Mouse (Mus musculus): ENCODE results near the gene Zfp296. TPM values are rescaled to one million over a fixed set of nuclear protein-coding genes. Genes with fewer than 3 reads are reported as not detected.

The Zfp296 gene
- total and polyA plus RNA-seq, 2 experiments from 2014 or later = 0.16 to 1.2 TPM

- H3K4me2 ChIP-seq (ENCODE audit: low read depth) = no peak overlapping the region
- H3K4me3 ChIP-seq (ENCODE audit: low read depth, low read length) = no peak overlapping the region
- ATAC-seq = peak; percentile 88
- H3K4me1 ChIP-seq (ENCODE audit: insufficient read depth) = 0 out of 2 replicates have a peak, but pooled peaks cover 3% of the 10 kb centered on the region
- peak; percentile 59 for DNase-seq
- no peaks in the 10 kb centered on the region for H3K27me3 ChIP-seq (ENCODE audit: insufficient read depth, low read length)
- no peak overlapping the region for H3K9ac ChIP-seq
- WGBS = 41% methylated on average over 8 of the region's 8 CpGs
- H3K36me3 ChIP-seq (ENCODE audit: insufficient read depth) = no peaks in the 10 kb centered on the region
- H3K27ac ChIP-seq (ENCODE audit: low read depth, low read length) = peak overlapping the region; percentile 50; the same call in 1 of the 2 replicates
- no peak for TF ChIP-seq CTCF (IDR thresholded peaks at IDR 0.05; ENCODE audit: low read depth)
- H3K9me3 ChIP-seq (ENCODE audit: low read length) = no peaks in the 10 kb centered on the region
Observed at GRCm38 (mm10) chr7:19542155-19542691, 34.9 kb upstream of the Zfp296 start.

DNA sequence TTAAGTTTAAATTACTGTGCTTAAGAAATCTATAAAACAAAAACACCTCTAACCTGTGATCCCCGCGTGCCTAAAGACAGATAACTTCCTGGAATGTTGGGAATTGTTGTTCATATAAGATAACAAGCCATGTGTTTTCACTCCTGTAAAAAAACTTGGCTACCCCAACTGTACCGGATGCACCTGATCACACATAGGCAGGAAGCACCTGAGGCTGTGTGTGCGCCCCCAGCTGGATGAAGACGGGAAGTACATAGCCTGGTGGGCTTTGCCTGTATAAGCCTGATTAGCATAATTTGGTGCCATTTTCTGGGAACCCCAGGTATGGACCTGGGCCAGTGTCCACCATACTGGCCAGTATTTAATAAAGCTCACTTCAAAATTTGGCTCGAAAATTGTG is 33.5 kb upstream of the Zfp296 start:
- Histone ChIP-seq H3K9ac (no peak overlapping the region), H3K4me1 (ENCODE audit: insufficient read depth) (0 out of 2 replicates have a peak, but pooled peaks cover 3% of the 10 kb centered on the region), H3K36me3 (ENCODE audit: insufficient read depth) (no peaks in the 10 kb centered on the region), H3K4me2 (ENCODE audit: low read depth) (no peak overlapping the region), H3K27me3 (ENCODE audit: insufficient read depth, low read length) (no peaks in the 10 kb centered on the region), H3K27ac (ENCODE audit: low read depth, low read length) (no peak overlapping the region), H3K4me3 (ENCODE audit: low read depth, low read length) (no peak overlapping the region), H3K9me3 (ENCODE audit: low read length) (no peaks in the 10 kb centered on the region)
- ATAC-seq (no peak), DNase-seq (peak; percentile 11)
- TF ChIP-seq CTCF (IDR thresholded peaks at IDR 0.05; ENCODE audit: low read depth) = peak; percentile 60
- WGBS = 56% methylated on average over 6 of the region's 6 CpGs

GRCm38 (mm10) chr7:19546007-19546406 is 31.1 kb upstream of the Zfp296 start:
- no peak overlapping the region for H3K4me3 ChIP-seq (ENCODE audit: low read depth, low read length)
- no peak overlapping the region for H3K27ac ChIP-seq (ENCODE audit: low read depth, low read length)
- no peak for ATAC-seq
- no peak for DNase-seq
- no peaks in the 10 kb centered on the region for H3K36me3 ChIP-seq (ENCODE audit: insufficient read depth)
- 49% methylated on average over 3 of the region's 3 CpGs for WGBS
- 0 out of 2 replicates have a peak, but pooled peaks cover 3% of the 10 kb centered on the region for H3K4me1 ChIP-seq (ENCODE audit: insufficient read depth)
- no peak overlapping the region for H3K9ac ChIP-seq
- H3K27me3 ChIP-seq (ENCODE audit: insufficient read depth, low read length) = no peaks in the 10 kb centered on the region
- H3K4me2 ChIP-seq (ENCODE audit: low read depth) = no peak overlapping the region
- no peaks in the 10 kb centered on the region for H3K9me3 ChIP-seq (ENCODE audit: low read length)
- TF ChIP-seq CTCF (IDR thresholded peaks at IDR 0.05; ENCODE audit: low read depth) = no peak

GRCm38 (mm10) chr7:19547344-19547969 is 29.6 kb upstream of the Zfp296 start:
- no peak for TF ChIP-seq CTCF (IDR thresholded peaks at IDR 0.05; ENCODE audit: low read depth)
- WGBS = 68% methylated on average over 2 of the region's 2 CpGs
- Histone ChIP-seq H3K36me3 (ENCODE audit: insufficient read depth) (no peaks in the 10 kb centered on the region), H3K9ac (no peak overlapping the region), H3K9me3 (ENCODE audit: low read length) (no peaks in the 10 kb centered on the region), H3K4me3 (ENCODE audit: low read depth, low read length) (no peak overlapping the region), H3K4me1 (ENCODE audit: insufficient read depth) (no peaks in the 10 kb centered on the region), H3K27me3 (ENCODE audit: insufficient read depth, low read length) (no peaks in the 10 kb centered on the region), H3K4me2 (ENCODE audit: low read depth) (no peak overlapping the region), H3K27ac (ENCODE audit: low read depth, low read length) (no peak overlapping the region)
- DNase-seq (no peak), ATAC-seq (no peak)

GRCm38 (mm10) chr7:19549394-19549793 is 27.7 kb upstream of the Zfp296 start:
- Histone ChIP-seq H3K4me2 (ENCODE audit: low read depth) (no peak overlapping the region), H3K4me3 (ENCODE audit: low read depth, low read length) (no peak overlapping the region), H3K9me3 (ENCODE audit: low read length) (no peaks in the 10 kb centered on the region), H3K36me3 (ENCODE audit: insufficient read depth) (peaks cover 3% of the 10 kb centered on the region; the same call in 1 of the 2 replicates), H3K9ac (no peak overlapping the region), H3K27ac (ENCODE audit: low read depth, low read length) (no peak overlapping the region), H3K27me3 (ENCODE audit: insufficient read depth, low read length) (no peaks in the 10 kb centered on the region), H3K4me1 (ENCODE audit: insufficient read depth) (no peaks in the 10 kb centered on the region)
- 93% methylated on average over 10 of the region's 10 CpGs for WGBS
- ATAC-seq = no peak
- TF ChIP-seq CTCF (IDR thresholded peaks at IDR 0.05; ENCODE audit: low read depth) = no peak
- DNase-seq = no peak

GRCm38 (mm10) chr7:19551634-19552033 is 25.5 kb upstream of the Zfp296 start:
- no peak overlapping the region for H3K9ac ChIP-seq
- no peak overlapping the region for H3K4me3 ChIP-seq (ENCODE audit: low read depth, low read length)
- ATAC-seq = no peak
- 90% methylated on average over 5 of the region's 5 CpGs for WGBS
- H3K36me3 ChIP-seq (ENCODE audit: insufficient read depth) = peaks cover 3% of the 10 kb centered on the region; the same call in 1 of the 2 replicates
- H3K4me2 ChIP-seq (ENCODE audit: low read depth) = no peak overlapping the region
- H3K27me3 ChIP-seq (ENCODE audit: insufficient read depth, low read length) = no peaks in the 10 kb centered on the region
- no peak for TF ChIP-seq CTCF (IDR thresholded peaks at IDR 0.05; ENCODE audit: low read depth)
- no peaks in the 10 kb centered on the region for H3K4me1 ChIP-seq (ENCODE audit: insufficient read depth)
- no peak for DNase-seq
- H3K27ac ChIP-seq (ENCODE audit: low read depth, low read length) = no peak overlapping the region
- H3K9me3 ChIP-seq (ENCODE audit: low read length) = no peaks in the 10 kb centered on the region

DNA sequence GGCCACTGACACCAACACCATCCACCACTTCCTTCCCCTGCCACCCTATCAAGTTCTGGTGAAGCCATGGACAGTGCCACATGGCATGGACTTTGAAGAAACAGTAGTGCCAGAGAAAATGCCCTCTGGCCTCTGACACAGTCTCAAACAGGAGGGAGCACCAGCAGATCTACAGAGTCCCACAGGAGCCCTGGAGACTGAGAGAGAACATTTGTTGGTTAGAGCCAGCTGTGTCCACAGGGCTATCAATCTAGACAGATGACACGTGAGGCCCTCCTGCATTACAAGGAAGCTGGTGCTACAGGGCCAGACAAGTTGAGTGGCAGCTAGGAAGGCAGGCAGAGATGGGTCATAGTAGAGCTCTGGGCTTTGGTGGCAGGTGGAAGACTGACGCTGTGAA is 24.6 kb upstream of the Zfp296 start:
- Histone ChIP-seq H3K4me3 (ENCODE audit: low read depth, low read length) (no peak overlapping the region), H3K36me3 (ENCODE audit: insufficient read depth) (peaks cover 3% of the 10 kb centered on the region; the same call in 1 of the 2 replicates), H3K9me3 (ENCODE audit: low read length) (no peaks in the 10 kb centered on the region), H3K27ac (ENCODE audit: low read depth, low read length) (no peak overlapping the region), H3K9ac (no peak overlapping the region), H3K27me3 (ENCODE audit: insufficient read depth, low read length) (no peaks in the 10 kb centered on the region), H3K4me1 (ENCODE audit: insufficient read depth) (no peaks in the 10 kb centered on the region), H3K4me2 (ENCODE audit: low read depth) (no peak overlapping the region)
- DNase-seq (no peak), ATAC-seq (no peak)
- 79% methylated on average over 2 of the region's 2 CpGs for WGBS
- TF ChIP-seq CTCF (IDR thresholded peaks at IDR 0.05; ENCODE audit: low read depth) = no peak
